Mouse (Mus musculus): Measurements from ENCODE around the gene Wbp1l.

Wbp1l gene

GRCm38 (mm10) chr19:46658851-46659250, 60.0 kb downstream of the Wbp1l start:
- no peak for DNase-seq (ENCODE audit: low spot score)

- DNase-seq (ENCODE audit: low spot score): no peak
Observed at GRCm38 (mm10) chr19:46661511-46661910, 62.6 kb downstream of the Wbp1l start.

- no peak for DNase-seq (ENCODE audit: low spot score)
Observed at GRCm38 (mm10) chr19:46662214-46662613, 63.3 kb downstream of the Wbp1l start.

GRCm38 (mm10) chr19:46662784-46663183, 63.9 kb downstream of the Wbp1l start:
- DNase-seq (ENCODE audit: low spot score): no peak

GRCm38 (mm10) chr19:46665474-46665873, 66.6 kb downstream of the Wbp1l start:
- no peak for DNase-seq (ENCODE audit: low spot score)

GRCm38 (mm10) chr19:46667300-46667699, 68.4 kb downstream of the Wbp1l start:
- DNase-seq (ENCODE audit: low spot score): no peak

GRCm38 (mm10) chr19:46668263-46668662, 69.4 kb downstream of the Wbp1l start:
- no peak for DNase-seq (ENCODE audit: low spot score)

- no peak for DNase-seq (ENCODE audit: low spot score)
Observed at GRCm38 (mm10) chr19:46669802-46670201, 70.9 kb downstream of the Wbp1l start.

- DNase-seq (ENCODE audit: low spot score): no peak
Observed at GRCm38 (mm10) chr19:46670691-46671090, 71.8 kb downstream of the Wbp1l start.

GRCm38 (mm10) chr19:46672766-46673418, 74.0 kb downstream of the Wbp1l start, which contains the start of gene Cyp17a1:
Gene Cyp17a1 (minus strand): TSS chr19:46673172.
- no peak for DNase-seq (ENCODE audit: low spot score)

GRCm38 (mm10) chr19:46675641-46676040, 76.8 kb downstream of the Wbp1l start:
- no peak for DNase-seq (ENCODE audit: low spot score)

GRCm38 (mm10) chr19:46679720-46680383, 81.0 kb downstream of the Wbp1l start:
- no peak for DNase-seq (ENCODE audit: low spot score)

GRCm38 (mm10) chr19:46689460-46690372, 90.8 kb downstream of the Wbp1l start, which contains the start of gene Borcs7:
Gene Borcs7 (plus strand): TSS chr19:46689906.
- peak; percentile 80 for DNase-seq (ENCODE audit: low spot score)

GRCm38 (mm10) chr19:46690387-46690786, 91.5 kb downstream of the Wbp1l start:
- DNase-seq (ENCODE audit: low spot score): no peak

- no peak for DNase-seq (ENCODE audit: low spot score)
Observed at GRCm38 (mm10) chr19:46691078-46691477, 92.2 kb downstream of the Wbp1l start.

- DNase-seq (ENCODE audit: low spot score): no peak
Observed at GRCm38 (mm10) chr19:46693146-46693545, 94.3 kb downstream of the Wbp1l start.

- DNase-seq (ENCODE audit: low spot score): no peak
Observed at GRCm38 (mm10) chr19:46696482-46696881, 97.6 kb downstream of the Wbp1l start.

GRCm38 (mm10) chr19:46696943-46697342, 98.1 kb downstream of the Wbp1l start:
- no peak for DNase-seq (ENCODE audit: low spot score)

- no peak for DNase-seq (ENCODE audit: low spot score)
Observed at GRCm38 (mm10) chr19:46697840-46698517, 99.1 kb downstream of the Wbp1l start.

- DNase-seq (ENCODE audit: low spot score): no peak
Observed at GRCm38 (mm10) chr19:46699011-46699481, 100.2 kb downstream of the Wbp1l start.

- no peak for DNase-seq (ENCODE audit: low spot score)
Observed at GRCm38 (mm10) chr19:46701156-46701555, 102.3 kb downstream of the Wbp1l start.
